Mouse (Mus musculus) thymus, adult 18-20 months (tissue): ENCODE measurements around the gene Gm42417.
"Not testable (repeated sequence)": the region's sequence is repeated elsewhere in the genome, so short reads cannot be mapped to it uniquely, and the experiment has no call there.

Experiments
- DNase-seq, 2 experiments: peaks; one replicate each; pipeline ENCODE4 v3.0.0; 2022; ENCODE audit warnings: mixed read lengths in 2 of 2

Gene Gm42417

DNA sequence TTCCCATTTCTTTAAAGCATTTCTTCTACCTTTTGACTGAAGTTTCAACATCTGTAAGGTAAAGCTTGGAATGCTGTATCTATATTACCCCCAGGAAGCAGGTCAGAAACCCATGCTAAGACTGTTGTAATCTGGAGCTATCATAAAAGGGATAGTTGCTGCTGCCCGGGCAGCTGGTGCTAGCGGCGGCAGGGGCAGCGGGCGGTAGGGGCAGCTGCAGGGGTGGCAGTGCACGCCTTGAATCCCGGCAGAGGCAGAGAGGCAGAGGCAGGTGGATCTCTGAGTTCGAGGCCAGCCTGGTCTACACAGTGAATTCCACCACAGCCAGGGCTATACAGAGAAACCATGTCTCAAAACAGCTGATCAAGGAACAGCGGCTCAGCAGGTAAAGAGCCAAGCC is 3.7 kb upstream of the Gm42417 start:
- no peak for DNase-seq

DNA sequence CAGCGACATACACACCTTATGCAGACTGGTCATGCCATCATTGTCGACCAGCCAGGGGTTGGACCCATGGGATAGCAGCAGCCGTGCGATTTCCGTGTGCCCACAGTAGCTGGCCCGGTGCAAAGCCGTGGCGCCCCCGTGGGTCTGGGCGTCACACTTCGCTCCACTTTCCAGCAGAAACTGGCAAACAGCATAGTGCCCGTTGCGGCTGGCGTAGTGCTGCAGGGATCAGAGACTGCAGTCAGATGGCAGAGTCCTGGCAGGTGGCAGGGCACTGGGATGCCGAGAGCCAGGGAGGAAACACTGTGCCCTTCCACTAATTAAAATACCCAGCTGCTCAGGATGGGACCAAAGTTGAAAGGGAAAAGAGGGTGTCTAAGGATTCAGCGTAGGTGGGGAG is 2.6 kb upstream of the Gm42417 start:
- no peak for DNase-seq

DNA sequence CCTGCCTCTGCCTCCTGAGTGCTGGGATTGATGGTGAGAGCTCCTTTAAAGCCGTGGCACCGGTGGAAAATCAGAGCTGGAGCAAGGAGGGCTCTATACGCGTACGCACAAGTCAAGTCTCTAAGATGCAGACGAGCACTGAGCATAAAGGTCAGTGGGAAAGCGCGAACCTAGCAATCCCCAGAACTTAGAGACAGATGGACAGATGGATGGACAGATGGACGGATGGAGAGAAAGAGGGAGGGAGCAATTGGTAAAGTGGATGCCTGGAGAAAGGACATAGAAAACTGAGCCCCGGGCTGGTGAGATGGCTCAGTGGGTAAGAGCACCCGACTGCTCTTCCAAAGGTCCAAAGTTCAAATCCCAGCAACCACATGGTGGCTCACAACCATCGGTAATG is 1.6 kb upstream of the Gm42417 start:
- DNase-seq: no peak

DNA sequence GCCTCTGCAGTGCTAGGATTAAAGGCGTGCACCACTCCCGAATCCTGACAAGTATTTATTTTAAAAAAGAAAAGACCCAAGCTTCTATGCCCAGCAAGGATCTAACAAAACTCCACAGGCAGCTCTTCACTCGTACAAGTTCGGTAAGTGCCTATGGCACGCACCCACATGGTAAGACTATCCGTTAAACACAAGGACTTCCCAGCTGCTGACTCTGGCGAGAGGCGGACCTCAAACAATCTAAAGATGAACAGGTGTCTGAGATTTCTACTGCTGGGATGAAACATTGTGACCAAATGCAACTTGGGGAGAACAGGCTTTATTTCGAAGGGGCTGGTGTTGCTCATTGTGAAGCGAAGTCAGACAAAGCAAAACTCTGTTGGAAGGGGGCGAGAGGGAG is 903 bp upstream of the Gm42417 start:
- DNase-seq: no peak

DNA sequence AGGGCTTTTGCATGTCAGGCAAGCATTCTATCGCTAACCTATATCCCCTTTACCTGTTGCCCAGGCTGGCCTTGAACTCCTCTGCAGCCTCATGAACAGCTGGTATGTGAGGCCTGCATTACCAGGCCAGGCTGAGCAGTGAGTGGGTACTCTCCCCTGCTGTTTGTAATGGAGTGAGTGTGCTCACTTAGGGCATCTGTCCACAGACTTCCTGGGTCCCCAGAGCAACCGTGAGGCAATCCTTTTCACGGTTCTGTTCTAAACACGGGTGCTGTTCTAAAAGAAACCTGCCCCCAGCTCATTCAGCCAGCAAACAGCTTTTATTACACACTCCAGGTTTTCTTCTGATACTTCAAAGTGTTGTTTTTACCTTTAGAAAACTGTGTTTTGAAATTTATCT is 502 bp downstream of the Gm42417 start:
- no peak for DNase-seq

DNA sequence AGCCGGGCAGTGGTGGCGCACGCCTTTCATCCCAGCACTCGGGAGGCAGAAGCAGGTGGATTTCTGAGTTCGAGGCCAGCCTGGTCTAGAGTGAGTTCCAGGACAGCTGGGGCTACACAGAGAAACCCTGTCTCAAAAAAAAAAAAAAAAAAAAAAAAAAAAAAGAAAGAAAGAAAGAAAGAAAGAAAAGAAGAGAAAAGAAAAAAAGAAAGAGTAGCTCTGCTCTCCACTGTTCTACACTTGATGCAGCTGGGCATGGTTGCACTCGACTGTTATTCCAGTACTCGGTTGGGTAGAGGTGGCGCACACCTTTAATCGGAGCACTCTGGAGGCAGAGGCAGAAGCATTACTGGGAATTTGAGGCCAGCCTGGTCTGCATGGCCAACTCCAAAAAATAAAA is 2.4 kb downstream of the Gm42417 start, which contains the start of gene Ankrd23:
Gene Ankrd23, minus strand, starts transcription at position 101 of the 400 bp plus-strand sequence.
- DNase-seq: not testable (repeated sequence)

DNA sequence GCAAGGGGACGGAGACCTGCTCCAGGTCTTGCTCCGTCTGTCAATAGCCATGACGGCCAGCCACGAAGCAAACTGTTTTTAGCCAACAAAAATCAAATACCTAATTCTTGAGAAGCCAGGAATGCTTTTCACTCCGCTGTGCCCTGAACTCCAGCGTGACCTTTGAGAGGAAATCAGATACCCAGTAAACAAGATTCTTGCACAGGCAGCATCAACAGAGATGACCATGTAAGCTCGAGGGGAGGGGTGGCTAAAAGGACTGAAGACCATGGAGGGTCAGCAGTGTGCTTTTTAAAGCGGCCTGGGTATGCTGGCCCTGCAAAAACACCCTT is 2.9 kb downstream of the Gm42417 start:
- DNase-seq: no peak

DNA sequence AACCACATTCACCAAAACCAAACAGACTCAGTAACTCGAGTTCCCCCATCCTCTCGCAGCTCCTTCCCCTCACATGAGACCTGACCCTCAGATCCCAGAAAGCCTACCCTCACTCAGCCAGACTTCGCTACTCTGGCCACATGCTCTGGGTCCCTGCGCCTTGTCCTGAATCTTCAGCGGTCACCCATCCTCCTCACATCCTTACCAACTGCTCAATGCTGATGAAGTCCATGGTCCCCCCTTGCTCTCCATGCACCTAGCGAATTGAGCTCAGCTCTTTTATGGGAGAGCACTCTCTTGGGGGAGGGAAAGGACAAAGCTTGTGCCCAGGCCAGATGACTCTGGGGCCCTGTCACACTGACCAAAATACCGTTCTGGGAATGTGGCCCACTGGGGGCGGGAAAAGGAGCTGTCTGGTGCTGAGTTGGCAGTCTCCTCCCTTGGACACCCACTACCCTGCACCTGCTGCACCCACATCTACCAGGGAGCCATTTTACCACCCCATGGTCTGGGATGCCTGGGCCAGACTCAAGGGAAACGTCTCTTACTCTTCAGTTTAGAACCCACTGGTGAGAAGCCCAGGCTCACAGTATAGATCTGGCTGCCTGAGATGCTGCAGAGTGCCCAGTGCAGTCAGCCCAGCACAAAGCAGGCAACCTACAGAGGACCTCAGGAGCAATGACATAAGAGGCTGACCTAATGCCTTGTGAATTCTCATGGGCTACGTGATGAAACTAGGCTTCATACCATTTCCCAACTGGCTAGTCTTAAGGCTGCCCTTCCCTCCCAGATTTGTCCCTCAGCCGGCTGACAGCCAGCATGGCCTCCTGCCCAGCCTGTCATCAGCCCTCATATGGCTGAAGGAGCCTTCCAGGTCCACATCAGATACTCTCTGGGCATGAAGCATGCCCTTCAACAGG is 3.5 kb downstream of the Gm42417 start:
- no peak for DNase-seq

DNA sequence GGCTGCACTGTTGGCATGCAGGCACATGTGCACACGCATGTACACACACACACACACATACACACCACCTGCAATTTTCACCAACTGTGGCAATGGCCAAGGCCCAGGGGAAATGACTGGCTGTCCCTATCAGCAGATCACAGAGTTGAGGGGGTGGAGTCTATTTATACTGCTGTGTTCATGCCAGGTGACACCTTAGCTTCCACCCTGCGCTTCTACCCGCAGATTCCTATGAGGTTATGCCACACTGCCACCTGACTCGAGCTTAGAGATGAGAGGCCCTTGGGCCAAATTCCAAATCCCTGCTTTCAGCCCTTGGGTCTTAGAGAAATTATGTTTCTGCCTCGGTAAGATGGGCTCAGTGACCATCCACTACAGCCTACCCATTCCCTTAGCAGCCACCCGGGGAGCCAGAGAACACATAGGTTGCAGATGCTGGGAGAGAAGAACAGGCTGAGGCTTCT is 4.6 kb downstream of the Gm42417 start:
- no peak for DNase-seq

DNA sequence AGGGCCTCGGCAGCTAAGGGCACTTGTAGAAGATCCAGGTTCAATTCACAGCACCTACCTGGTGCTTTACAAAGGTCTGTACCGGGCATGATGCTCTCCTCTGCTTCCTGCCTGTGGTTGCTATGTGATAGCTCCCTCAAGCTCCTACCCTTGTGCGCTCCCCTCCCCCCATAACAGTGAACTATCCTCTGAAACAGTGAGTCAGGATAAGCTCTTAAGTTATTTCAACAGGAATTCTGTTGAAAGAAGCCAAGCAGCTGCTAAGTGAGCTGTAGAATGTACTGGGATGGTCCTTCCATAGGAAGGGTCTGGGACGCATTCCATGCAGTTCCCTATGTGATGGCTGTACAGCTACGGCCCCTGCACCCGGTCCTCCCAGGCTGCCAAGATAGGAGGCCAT is 5.7 kb downstream of the Gm42417 start:
- no peak for DNase-seq

DNA sequence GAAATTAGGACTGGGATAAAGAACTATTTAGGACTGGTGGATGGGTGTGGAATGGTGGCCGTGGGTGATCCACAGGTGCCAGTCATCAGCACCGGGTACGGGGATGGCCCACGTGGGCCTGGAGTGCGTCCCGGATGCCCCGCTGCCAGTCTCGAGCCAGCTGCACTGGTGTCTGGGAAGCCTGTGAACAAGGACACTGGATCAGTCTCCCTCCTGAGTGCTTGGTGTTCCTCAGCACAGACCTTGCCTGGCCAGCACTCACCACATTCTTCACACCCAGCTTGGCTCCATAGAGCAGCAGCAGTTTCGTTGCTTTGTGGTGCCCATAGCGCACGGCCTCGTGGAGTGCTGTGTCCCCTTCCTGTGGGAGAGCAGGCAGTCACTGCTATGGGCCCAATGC is 7.8 kb downstream of the Gm42417 start:
- no peak for DNase-seq

DNA sequence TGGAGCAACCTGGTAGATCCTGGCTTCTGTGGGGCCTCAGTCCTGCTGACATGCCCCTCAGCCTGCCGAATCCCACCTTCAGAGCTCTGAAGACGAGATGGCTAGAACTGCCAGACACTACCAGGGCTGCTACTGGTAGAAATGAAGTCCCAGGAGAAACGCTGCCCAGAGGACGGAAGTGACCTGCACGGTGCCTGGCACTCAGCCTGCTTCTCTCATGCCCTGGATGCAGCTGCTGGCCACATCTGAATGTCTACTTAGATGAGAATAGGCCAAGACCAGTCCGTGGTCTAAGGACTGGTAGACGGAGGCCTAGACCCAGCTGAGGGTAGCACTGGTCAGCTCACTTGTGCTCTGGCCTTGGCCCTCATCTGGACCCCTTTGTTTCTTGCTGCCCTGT is 8.3 kb downstream of the Gm42417 start:
- no peak for DNase-seq

DNA sequence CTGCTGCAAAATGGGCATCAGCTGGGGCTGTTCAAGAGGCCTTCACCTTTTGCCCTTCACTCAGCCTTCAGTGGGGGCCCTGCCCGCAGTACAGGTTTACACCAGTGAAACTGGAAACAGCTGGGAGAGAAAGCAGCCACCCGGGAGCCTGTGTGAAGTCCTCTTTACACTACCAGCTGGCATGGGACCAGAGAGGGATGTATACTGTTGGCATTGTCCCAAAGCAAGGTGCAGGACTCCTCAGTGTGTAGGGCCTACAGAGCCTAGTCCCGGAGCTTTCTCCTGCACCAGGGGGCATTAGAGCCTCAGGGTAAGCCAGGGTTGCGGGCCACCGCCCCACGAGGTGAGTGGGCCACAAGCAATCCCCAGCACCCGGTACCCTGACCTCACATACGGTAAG is 8.7 kb downstream of the Gm42417 start:
- no peak for DNase-seq

DNA sequence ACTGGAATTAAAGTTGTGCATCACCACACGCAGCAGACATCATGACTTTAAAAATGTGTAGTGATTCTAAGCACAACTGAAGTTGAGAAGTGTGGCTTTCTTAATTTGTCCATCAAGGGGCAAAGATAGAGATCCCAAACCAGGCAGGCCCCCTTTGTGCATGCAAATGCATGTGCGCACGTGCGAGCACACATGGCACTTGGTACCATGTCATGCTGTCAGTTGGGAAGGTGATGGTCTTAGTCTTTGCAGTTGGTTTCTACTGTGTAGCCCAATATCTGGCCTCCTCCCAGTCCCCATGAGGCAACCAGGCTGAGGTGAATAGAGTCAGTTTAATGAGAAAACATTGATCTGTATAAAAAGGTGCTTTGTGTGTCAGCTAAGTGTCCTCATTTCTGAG is 9.4 kb downstream of the Gm42417 start:
- DNase-seq: no peak

DNA sequence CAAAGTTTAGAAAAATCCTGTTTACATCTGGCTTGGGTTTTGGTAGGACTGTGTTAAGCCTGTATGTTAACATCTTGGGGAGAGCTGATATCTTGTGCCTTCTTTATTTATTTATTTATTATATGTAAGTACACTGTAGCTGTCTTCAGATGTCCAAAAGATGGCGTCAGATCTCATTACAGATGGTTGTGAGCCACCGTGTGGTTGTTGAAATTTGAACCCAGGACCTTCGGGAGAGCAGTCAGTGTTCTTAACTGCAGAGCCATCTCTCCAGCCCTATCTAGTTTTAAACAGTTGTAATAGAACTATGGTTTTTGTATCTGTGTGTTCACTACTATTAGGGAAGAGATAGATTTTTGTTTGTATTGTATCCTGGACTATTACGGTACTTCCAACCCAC is 10.0 kb downstream of the Gm42417 start:
- no peak for DNase-seq

DNA sequence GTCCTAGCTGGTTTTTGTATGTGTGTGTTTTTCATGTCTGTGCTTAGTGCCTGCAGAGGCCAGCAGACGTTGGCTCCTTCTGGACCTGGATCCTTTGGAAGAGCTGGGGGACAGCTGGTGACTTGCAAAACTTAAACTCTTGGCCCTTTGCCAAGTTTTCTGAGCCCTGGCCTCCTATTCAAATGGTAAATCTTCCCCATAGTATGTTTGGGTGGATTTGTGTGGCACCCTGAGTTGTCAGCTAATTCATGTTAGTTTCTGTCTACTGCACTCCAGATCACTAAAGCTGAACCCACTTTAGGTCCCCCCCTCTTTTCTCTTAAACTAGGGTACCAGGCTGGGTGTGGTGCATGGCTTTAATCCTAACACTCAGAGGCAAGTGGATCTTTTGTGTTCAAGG is 10.9 kb downstream of the Gm42417 start:
- DNase-seq: no peak

DNA sequence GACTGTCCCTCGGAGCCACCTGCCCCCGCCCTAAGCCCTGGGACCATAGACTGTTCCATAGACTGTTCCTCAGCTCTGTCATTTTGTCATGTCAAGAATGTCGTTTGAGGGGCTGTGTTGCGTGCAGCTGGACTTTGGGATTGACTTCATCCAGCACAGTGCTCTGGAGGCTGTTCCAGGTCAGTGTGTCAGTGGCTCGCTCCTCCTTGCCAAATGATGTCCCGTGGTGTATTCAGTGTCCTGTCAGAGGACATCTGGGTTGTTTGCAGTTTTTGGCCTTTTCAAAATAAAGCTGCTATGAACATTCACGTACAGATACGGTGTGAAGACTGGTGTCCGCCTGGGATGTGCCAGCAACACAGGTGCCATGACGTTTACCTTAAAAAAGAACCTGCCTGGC is 12.3 kb downstream of the Gm42417 start:
- DNase-seq: no peak

DNA sequence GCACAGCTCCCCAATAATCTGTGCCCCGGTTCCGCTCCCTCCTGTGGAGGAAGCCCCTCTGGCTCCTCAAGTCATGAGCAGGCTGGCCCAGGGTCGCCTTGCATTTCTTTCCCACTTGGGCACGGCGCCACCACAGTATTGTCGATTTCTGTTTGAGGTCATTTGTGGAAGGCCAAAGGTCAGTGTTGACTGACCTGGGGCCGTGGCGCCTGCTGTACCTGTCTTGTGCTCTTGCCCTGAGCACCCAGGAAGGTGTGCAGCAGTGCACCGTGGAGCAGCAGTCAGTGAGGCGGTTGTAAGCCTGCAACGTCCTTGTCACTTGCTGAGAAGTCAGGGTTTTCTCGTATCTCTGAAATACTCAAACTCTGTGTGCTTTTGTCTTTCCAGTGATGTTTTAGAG is 13.5 kb downstream of the Gm42417 start:
- no peak for DNase-seq

DNA sequence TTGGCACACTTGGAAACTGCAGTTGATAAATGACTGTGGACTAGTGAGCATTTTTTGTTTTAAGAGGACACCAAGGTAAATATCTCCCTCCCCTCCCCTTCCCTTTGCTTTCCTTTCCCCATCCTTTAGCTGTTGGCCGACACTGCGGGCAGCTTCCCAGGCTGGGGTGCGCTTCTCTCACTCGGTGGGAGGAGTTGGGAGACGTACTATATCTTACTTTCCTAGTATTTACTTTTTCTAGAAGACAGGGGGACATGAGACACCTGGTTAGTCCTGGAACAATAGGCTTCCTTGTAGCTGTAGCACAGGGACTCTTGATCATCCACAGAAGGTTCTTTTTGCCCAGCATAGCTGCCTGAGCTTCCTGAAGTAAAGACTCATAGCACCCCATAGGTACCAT is 15.2 kb downstream of the Gm42417 start:
- DNase-seq: no peak

DNA sequence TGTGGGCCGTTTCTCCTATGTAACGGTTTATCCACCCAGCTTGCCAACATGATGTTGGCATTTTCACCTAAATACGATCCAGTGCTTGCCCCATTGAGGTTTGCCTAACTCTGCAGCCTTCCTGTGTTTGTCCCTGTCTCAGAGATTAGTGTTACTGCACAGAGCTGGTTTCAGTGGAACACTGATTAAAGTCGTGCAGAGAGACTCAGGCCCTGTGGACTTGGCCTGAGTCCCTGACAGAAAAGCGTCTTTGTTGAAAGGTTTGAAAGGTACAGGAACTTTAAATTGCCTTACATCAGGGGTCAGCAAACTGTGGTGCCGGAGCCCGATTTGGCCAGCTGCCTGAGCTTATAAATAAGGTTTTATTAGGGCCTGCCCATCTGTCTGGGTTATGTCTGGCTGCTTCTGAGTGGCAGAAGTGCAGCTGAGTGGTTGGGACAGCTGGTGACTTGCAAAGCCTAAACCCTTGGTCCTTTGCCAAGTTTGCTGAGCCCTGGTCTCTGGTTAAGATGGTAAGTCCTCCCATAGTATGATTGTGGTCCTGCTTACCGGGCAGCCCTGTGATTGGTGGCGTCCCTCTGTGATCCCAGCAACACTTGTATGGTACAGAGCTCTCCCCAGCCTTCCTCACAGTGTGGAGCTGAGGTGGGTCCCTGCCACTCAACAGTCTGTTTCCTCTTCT is 15.8 kb downstream of the Gm42417 start:
- no peak for DNase-seq

DNA sequence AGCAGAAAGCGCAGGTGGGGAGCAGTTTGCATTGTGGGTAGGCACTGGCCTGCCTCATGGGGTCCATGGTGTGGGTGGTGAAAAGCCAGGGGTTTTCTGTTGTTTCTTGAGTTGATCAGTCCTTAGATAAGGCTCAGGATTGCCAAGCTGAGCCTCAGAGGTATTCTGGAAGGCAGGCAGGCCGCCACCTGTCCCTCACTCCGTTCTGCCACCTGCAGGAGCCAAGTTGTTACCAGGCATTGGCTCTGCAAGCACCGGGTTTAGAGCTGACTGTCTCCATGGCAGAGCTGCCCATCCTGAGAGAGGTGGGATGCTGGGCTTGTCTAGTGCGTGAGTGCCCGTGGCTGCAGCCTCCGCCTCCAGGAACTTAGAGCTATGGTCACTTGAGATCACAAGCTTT is 17.0 kb downstream of the Gm42417 start:
- no peak for DNase-seq

DNA sequence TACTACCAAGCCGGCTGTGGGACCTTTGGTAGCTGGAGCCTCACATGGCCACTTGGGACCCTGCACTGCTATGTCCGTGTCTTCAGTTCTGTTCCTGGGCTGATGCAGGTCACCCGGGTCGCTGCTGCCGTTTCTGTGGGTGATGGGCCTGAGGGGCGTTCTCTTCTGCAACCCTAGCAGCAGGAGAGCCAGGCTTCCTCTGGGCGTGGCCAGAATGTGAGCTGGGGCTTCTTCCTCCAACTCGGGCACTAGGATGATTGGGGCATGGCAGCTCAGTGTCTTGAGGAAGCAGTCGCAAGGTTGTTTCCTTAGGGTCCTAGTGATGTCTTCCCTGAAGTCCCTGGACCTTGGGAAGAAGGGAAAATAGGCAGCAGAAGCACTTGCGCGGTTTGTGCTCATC is 19.6 kb downstream of the Gm42417 start:
- DNase-seq: no peak

DNA sequence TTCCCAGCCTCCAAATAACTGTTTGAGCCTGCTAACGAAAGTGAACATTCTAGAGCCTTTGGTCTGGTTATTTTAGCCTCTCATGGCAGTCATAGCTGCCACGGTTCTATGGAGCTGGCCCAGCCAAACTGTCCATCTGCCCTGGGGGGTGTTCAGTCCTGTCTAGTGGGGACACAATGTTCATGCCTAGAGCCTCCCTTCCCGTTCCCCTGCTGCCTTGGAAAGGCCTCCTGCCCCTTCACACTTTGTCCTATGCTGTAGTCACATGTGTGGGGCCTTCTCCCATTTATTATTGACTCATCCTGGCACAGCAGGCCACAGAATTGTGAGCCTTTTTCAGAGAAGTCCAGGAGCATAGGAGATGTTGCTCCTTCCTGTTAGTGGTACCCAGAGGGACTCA is 21.0 kb downstream of the Gm42417 start:
- no peak for DNase-seq

DNA sequence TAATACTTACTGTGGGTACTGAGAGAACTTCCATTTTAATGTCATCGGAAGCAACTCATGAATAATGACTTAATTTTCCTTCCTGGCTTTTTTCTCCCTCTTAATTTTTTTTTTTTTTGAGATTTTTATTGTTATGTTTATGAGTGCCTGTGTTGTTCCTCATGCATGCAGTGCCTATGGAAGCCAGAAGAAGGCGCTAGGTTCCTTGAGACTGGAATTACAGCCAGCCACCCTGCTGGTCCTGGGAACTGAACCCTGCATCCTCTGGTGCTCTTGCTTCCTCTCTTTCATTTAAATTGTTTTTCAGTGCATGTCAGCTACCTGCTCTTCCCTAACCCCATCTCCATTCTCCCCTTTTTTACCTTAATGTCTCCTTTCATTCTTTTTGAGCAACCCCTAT is 25.5 kb downstream of the Gm42417 start:
- DNase-seq: no peak

DNA sequence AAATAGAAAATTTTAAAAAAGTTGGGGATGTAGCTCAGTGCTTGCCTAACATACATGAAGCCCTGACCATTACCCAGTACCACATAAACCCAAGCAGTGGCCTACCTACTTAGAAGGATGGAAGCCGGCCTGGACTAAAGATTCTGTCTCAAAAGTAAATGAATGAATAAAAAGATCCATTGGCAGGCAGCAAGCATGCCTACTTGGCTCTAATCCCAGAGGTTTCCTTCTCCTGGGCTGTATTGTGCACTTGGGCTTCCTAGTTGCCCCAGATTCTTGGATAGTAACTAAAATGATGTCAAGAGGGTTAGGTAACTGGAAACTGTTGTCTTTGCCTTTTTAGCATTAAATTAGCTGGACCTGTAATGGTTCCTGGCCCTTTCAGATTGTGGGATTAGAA is 25.9 kb downstream of the Gm42417 start:
- no peak for DNase-seq
